Mouse (Mus musculus) gastrocnemius, adult 2 months (tissue): ENCODE measurements around the gene Urb1. TPM values are rescaled to one million over a fixed set of nuclear protein-coding genes. Genes with fewer than 3 reads are reported as not detected.

Experiments
- DNase-seq: peaks from one replicate; pipeline ENCODE4 v3.0.0; 2022
- H3K27ac ChIP-seq: fragments of 200-600 bp; 2 replicates; pipeline ENCODE4 v1.8.1; 2022; ENCODE audit warnings: mild to moderate bottlenecking
- H3K4me3 ChIP-seq: fragments of 200-600 bp; 2 replicates; pipeline ENCODE4 v1.8.1; 2022; ENCODE audit warnings: mild to moderate bottlenecking, moderate library complexity
- CTCF ChIP-seq: fragments of 200-600 bp; IDR thresholded peaks from 2 replicates; pipeline ENCODE4 v1.8.1; 2022; ENCODE audit warnings: antibody characterized with exemption, mild to moderate bottlenecking, moderate library complexity
- intact Hi-C: fragments of 180-260 bp; cut with DNase I; formaldehyde crosslinking; loops from one replicate; pipeline ENCODE4 v1.15.1; 2025
- total RNA-seq, 2 experiments: library from RNA; stranded (reverse); gene quantifications; 2 replicates each; pipeline ENCODE4 v1.2.3; 2021

Urb1 gene
- total RNA-seq, 2 experiments from 2014 or later = 4.7 to 5.0 TPM

- DNase-seq = no peak
- Histone ChIP-seq H3K27ac (no peak within 1 kb of the TSS), H3K4me3 (no peak within 1 kb of the TSS)
- intact Hi-C loops = no loop called here
- TF ChIP-seq CTCF = no peak
Measured at GRCm38 (mm10) chr16:90738092-90738956, 71.9 kb downstream of the Urb1 start, which contains the start of gene Mrap. Gene Mrap (plus strand): TSS chr16:90738207.

- no peak for DNase-seq
- no peak overlapping the region for H3K4me3 ChIP-seq
- intact Hi-C loops = no loop called here
- TF ChIP-seq CTCF = no peak
- no peak overlapping the region for H3K27ac ChIP-seq
Measured at GRCm38 (mm10) chr16:90736672-90737270, 73.4 kb downstream of the Urb1 start.

DNA sequence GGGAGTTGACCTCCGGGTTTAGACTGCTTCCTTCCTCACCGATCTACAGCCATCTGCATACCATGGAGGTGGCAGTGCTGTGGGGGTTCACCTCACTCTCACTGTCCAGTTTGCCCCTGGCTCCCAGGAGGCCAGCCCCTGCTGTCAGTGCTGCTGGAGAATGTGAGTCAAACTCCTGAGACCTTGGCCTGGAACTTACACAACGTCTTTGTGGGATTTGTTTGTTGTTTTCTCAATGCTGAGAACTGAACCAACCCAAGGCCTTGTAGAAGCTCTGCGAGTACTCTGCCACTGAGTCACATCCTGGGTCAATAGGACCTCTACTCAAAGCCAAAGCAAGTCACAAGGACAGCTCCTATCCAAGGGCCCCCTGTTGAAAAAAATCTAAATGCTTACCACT, 74.6 kb downstream of the Urb1 start:
- H3K27ac ChIP-seq = no peak overlapping the region
- no peak for TF ChIP-seq CTCF
- intact Hi-C loops = no loop called here
- no peak overlapping the region for H3K4me3 ChIP-seq
- no peak for DNase-seq

GRCm38 (mm10) chr16:90727233-90728115, 82.7 kb downstream of the Urb1 start, which contains the start of gene Mis18a:
Gene Mis18a (minus strand): TSS chr16:90727404.
- intact Hi-C loops = no loop called here
- H3K27ac ChIP-seq = peak within 1 kb of the TSS; percentile 92
- TF ChIP-seq CTCF = no peak
- DNase-seq = peak; percentile 96
- H3K4me3 ChIP-seq = peak within 1 kb of the TSS; percentile 90

DNA sequence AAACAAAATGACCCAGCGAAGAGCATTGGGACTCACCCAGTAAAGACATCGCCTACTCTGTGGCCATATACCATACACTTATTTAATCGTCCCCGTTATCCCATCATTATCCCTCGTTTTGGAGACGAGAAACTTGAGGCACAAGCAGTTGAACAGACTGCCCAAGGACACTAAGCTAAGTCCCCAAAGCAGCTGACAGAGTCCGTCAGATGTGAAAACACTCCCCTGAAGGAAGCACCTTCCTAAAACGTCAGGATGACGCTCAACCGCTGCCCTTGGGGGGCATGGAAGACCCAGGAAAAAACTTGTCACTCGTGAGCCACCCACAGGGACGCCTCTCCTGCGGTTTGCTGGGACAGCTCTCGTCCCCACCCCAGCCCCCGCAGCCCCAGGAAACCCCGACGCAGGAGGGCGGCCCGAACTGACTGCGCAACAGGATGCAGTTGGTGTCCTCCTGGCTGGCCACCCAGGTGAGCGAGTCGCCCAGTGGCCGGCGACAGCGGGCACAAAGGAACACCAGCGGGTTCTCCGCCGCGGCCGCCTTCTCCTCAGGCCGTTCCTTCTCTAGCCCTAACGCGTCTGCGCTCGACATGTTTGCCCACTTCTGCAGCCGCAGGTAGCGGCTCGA, 83.5 kb downstream of the Urb1 start:
- no peak for TF ChIP-seq CTCF
- peak overlapping the region; percentile 92 for H3K27ac ChIP-seq
- no peak for DNase-seq
- H3K4me3 ChIP-seq = peak overlapping the region; percentile 90
- intact Hi-C loops = no loop called here

DNA sequence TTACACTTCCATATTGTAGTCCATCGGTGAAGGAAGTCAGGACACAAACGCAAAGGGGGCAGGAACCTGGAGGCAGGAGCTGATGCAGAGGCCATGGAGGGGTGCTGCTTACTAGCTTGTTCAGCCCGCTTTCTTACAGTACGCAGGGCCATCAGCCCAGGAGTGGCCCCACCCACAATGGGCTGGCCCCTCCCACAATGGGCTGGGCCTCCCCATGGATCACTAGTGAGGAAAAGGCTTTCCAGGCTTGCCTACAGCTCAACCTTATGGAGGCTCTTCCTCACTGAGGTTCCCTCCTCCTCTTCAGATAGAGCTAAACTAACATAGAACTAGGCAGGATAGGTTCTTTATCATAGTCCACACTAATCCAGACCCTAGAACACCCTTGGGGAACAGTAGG, 86.2 kb downstream of the Urb1 start:
- intact Hi-C loops = no loop called here
- TF ChIP-seq CTCF = no peak
- no peak for DNase-seq
- Histone ChIP-seq H3K4me3 (no peak overlapping the region), H3K27ac (no peak overlapping the region)

DNA sequence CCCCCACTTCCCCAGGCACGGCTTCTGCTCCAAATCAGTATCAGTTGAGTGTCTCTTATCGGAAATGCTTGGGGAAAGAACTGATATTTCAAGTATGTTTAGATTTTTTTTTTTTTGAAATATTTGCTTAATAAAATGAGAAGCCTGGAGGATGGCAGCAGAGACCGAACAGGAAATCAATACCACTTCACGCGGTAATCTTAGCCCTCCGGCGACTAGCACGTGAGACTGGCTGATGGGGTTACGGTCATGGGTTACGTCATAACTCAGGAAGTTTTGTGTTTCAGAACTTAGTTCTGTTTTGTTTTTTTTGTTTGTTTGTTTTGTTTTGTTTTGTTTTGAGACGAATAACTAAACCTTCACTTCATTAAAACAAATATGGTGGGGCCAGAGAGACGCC, 99.9 kb downstream of the Urb1 start:
- DNase-seq = no peak
- no peak for TF ChIP-seq CTCF
- Histone ChIP-seq H3K4me3 (peak overlapping the region; percentile 30; the same call in 1 of the 2 replicates), H3K27ac (no peak overlapping the region)
- intact Hi-C loops = no loop called here

- no peak overlapping the region for H3K27ac ChIP-seq
- peak; percentile 52 for DNase-seq
Measured at GRCm38 (mm10) chr16:90709711-90710289, 100.4 kb downstream of the Urb1 start.

GRCm38 (mm10) chr16:90706279-90706678, 103.9 kb downstream of the Urb1 start:
- intact Hi-C loops = no loop called here
- Histone ChIP-seq H3K4me3 (no peak overlapping the region), H3K27ac (no peak overlapping the region)
- no peak for DNase-seq
- TF ChIP-seq CTCF = no peak

More at GRCm38 (mm10) chr16:90709711-90710289, 100.4 kb downstream of the Urb1 start:
- intact Hi-C loops = no loop called here
- TF ChIP-seq CTCF = no peak
- H3K4me3 ChIP-seq = peak overlapping the region; percentile 30

DNA sequence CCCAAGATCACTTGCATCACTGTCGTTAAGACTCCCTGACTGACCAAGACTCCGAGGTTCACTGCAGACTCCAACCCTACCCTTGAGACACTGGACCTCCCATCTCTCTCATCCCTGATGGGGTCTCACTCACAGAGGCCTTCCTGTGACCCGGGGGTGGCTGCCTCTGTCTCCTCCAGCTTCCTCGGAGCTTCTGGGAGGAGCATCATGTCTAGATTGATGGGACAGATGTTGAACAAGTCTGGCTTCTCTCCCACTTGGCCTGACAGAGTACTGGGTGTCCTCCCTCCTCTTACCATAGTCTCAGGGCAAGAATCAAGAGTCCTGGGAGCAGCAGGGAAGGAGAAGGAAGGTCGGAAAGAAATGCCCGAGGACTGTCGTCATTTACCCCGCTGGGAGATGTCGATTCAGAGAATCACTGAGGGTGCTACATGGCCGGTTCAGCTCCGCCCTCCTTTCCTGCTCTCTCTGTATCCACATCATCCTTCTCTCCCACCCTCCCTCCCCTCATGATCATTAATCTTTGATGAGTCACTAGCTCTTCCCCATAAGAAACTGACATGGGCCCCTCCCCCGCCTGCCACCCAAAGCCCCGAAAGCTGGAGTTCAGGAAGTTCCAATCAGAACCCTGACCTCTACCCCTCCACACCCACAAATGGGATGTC, 105.9 kb downstream of the Urb1 start:
- Histone ChIP-seq H3K4me3 (no peak overlapping the region), H3K27ac (peak overlapping the region; percentile 40)
- DNase-seq = no peak
- no peak for TF ChIP-seq CTCF
- intact Hi-C loops = no loop called here

DNA sequence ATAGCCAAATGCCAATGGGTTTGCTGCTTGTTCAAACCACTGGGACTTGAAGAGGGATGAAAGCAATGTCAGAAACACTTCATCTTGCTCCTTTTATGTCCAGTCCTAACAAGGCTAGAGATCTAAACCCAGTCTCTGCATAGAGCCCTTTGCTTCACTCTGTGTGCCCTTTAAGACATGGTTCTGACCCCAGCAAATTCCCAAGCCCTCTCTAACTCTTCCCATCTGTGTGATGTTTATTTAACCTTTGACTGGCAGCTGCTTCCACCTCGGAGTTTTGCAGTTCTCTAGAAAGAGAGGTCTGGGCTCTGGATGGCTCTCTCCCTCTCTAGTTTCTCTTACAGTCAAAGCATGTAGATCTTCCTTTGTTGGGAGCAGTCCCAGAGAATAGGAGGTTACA, 106.6 kb downstream of the Urb1 start:
- intact Hi-C loops = no loop called here
- Histone ChIP-seq H3K4me3 (no peak overlapping the region), H3K27ac (peak overlapping the region; percentile 40; the same call in 1 of the 2 replicates)
- no peak for TF ChIP-seq CTCF
- DNase-seq = no peak
